Mouse (Mus musculus) limb, embryonic 10.5 days (tissue): ENCODE measurements at regions not wholly inside any gene's neighbourhood (a gene's known extent, or its start where the extent isn't known, plus 50 kb on each side); places are given as distances from the start of the nearest gene placed in this dataset.

ENCODE experiments used
- DNase-seq: peaks from one replicate; pipeline ENCODE4 v3.0.0-alpha.2; 2017; ENCODE audit warnings: low spot score
- H3K27ac ChIP-seq: fragments of 300-500 bp; sonication (generic); 2 replicates; pipeline ENCODE4 v1.5.1; 2016; ENCODE audit warnings: mild to moderate bottlenecking
- H3K27me3 ChIP-seq: fragments of 300-500 bp; sonication (generic); 2 replicates; pipeline ENCODE4 v1.6.1; 2016; ENCODE audit warnings: low read depth, mild to moderate bottlenecking; ENCODE audit not compliant: poor library complexity, severe bottlenecking
- H3K36me3 ChIP-seq: fragments of 300-500 bp; sonication (generic); 2 replicates; pipeline ENCODE4 v1.6.1; 2016; ENCODE audit warnings: mild to moderate bottlenecking, moderate library complexity
- H3K4me1 ChIP-seq: fragments of 300-500 bp; sonication (generic); 2 replicates; pipeline ENCODE4 v1.6.1; 2016
- H3K4me3 ChIP-seq: fragments of 300-500 bp; sonication (generic); 2 replicates; pipeline ENCODE4 v1.5.1; 2016; ENCODE audit warnings: mild to moderate bottlenecking, moderate library complexity
- H3K9me3 ChIP-seq: fragments of 300-500 bp; sonication (generic); replicated peaks from 2 replicates; pipeline ENCODE4 v1.6.1; 2016; ENCODE audit warnings: mild to moderate bottlenecking
- WGBS: fragments of 180-500 bp; shearing (Covaris S2); methylation state at CpG from one replicate; pipeline ENCODE4 v1.1.7; 2016; 5-methylcytosine and 5-hydroxymethylcytosine counted together

DNA sequence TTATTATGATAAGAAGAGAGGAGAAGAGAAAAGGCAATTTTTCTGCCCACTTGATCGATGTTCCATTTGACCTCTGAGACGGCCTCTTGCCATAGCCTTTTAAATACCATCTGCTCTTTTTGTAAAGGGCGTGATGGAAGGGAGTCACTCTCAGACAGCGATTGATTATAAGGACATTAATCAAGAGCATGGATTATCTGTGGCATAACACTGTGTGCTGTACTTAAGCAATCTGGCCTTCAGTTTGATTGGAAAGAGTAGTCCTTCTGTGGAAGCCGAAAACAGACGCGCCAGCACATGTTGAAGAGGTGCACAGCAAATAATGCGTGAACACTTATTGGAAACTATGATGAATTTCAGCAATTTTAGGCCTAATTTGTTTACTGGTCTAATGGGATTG lies 685.4 kb upstream of the Robo1 start:
- 79% methylated on average over 8 of the region's 8 CpGs for WGBS
- no peaks in the 10 kb centered on the region for H3K36me3 ChIP-seq
- no peak for DNase-seq

DNA sequence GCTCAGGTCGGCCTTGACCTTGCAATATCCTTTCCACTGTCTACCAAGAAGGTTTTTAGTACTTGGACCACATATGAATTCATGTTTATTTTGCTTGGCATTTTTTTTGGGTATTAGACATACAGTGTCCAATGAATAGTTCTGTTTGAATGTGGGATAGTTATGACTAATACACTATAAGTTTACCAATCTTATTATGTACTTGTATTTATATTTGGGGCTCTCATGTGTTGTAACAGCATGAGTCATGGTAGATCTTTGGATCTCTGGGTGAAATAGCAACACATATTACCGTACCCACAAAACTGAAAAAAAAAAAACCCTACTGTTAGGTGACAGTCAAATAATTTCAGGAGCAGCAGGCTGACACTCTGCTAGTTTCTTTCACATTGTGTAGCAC lies 667.7 kb upstream of the Robo1 start:
- no peak overlapping the region for H3K4me3 ChIP-seq
- no peak overlapping the region for H3K27ac ChIP-seq
- 93% methylated on average over 2 of the region's 2 CpGs for WGBS
- no peaks in the 10 kb centered on the region for H3K27me3 ChIP-seq
- no peak for DNase-seq
- H3K9me3 ChIP-seq, result no peaks in the 10 kb centered on the region
- no peaks in the 10 kb centered on the region for H3K36me3 ChIP-seq
- H3K4me1 ChIP-seq, result no peaks in the 10 kb centered on the region

More for the DNA sequence above, 685.4 kb upstream of the Robo1 start:
- no peak overlapping the region for H3K27ac ChIP-seq
- H3K27me3 ChIP-seq, result no peaks in the 10 kb centered on the region
- peaks cover 3% of the 10 kb centered on the region; the same call in 1 of the 2 replicates for H3K4me1 ChIP-seq
- H3K9me3 ChIP-seq, result no peaks in the 10 kb centered on the region
- H3K4me3 ChIP-seq, result no peak overlapping the region

DNA sequence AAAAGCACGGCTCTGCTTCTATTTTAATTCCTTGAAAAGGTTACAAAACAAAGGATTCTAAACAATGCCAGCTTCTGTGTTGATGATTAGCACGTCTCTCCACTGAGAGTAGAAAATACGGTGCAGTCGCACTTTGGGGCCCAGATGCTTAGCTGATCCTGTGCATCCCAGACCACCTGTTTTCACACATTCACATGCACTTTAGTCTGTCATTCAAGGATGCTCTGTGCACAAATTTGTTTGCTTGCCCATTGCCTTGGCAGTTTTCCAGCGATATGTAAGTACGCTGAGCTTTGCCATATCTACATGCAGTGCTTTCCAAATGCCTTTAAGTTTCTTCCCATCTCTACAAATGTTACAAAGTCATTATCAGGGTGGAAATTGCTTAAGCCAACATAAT lies 664.9 kb upstream of the Robo1 start:
- no peak for DNase-seq
- H3K4me3 ChIP-seq, result no peak overlapping the region
- no peaks in the 10 kb centered on the region for H3K27me3 ChIP-seq
- H3K27ac ChIP-seq, result no peak overlapping the region
- no peaks in the 10 kb centered on the region for H3K36me3 ChIP-seq
- H3K9me3 ChIP-seq, result no peaks in the 10 kb centered on the region
- H3K4me1 ChIP-seq, result no peaks in the 10 kb centered on the region
- 89% methylated on average over 6 of the region's 6 CpGs for WGBS

DNA sequence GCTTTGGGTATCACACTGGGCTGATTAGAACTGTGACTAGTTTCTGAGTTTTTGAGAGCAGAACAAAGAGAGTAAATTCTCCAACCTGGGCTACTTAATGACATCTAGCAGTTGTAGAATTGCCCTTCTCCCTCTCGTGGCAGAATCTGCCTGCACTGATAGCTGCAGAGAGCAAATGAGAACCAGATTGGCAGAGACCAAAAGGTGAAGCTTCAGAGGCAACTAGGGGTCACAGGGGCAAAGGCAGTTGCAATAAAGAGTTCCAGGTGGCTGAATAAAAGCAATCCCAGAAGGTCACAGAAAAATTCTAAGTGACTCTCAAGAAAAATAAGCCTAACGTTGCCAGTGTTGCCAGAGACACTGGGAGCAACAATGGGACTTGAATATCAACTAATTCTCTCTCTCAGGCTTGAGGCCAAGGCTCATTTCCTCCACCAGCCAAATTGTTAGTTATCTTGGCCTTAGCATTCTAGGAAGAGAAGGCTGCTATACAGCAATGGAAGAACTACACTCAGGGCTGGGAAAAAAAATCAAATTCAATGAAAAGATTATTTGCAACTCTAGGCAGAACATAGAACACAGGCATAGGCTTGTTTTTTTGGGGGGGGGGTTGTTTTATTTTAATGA lies 629.9 kb upstream of the Robo1 start:
- no peaks in the 10 kb centered on the region for H3K27me3 ChIP-seq
- H3K36me3 ChIP-seq, result no peaks in the 10 kb centered on the region
- peak; percentile 59 for DNase-seq
- WGBS, result 3% methylated on average over 2 of the region's 2 CpGs
- peaks cover 9% of the 10 kb centered on the region for H3K4me1 ChIP-seq
- H3K27ac ChIP-seq, result no peak overlapping the region
- H3K9me3 ChIP-seq, result no peaks in the 10 kb centered on the region
- H3K4me3 ChIP-seq, result no peak overlapping the region

DNA sequence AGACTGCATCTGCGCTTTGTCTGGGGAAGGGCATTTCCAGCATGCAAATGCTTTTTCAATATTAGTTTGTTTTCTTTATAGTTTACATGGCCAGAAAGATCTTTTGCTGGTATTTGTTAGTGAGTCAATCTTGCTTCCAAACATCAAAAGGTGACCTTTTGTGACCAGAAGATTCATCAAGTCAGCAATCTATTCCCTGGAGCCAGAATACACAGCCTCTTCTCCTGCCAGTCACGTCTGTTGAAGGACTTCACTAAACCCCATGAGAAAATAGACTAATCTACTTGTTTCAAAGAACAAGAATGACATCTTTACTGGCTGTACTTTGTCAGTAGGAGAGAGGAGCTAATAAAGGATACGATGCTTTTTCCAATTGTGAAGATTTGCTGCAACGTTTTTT lies 614.6 kb upstream of the Robo1 start:
- Histone ChIP-seq H3K4me1 (no peaks in the 10 kb centered on the region), H3K9me3 (no peaks in the 10 kb centered on the region)
- 31% methylated on average over 4 of the region's 4 CpGs for WGBS

DNA sequence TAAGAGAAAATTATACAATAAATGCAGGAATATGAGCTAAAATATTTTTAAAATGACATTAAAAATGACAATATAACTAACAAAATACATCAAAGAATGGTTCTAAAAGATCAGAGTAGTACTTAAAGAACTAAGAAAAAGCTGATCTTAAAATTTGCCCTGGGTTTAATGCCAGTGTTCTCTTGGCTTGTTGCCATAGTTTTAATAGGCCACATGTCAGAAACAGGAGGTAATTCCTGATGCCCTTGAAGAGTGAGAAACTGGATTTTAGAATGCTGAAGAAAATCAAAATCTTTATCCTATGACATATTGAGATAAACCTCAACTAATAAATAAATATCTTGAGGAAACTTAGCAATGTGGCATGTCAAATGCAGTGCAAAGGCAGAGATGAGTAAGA lies 602.3 kb upstream of the Robo1 start:
- DNase-seq, result no peak
- H3K27ac ChIP-seq, result no peak overlapping the region

More for the DNA sequence above, 614.6 kb upstream of the Robo1 start:
- DNase-seq, result no peak
- H3K27me3 ChIP-seq, result no peaks in the 10 kb centered on the region
- no peaks in the 10 kb centered on the region for H3K36me3 ChIP-seq
- H3K27ac ChIP-seq, result no peak overlapping the region
- H3K4me3 ChIP-seq, result no peak overlapping the region

DNA sequence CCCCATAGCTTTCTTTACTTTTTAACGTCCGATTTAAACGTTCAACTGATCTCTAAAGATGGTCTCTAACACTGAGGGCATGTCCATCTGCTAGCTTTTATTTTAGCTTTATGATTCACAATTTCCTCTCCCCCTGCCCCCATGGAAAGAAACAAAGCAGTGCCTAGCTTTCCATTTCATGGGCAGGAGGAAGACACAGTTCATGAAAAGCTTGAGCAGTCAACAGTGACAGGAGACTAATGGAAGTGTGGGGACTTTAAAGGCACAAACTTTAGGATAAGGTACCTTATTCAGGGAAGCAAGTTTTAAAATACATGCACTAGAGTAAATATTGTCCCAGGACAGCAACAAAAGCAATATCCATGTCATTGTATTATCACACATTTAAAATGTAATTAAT lies 598.4 kb upstream of the Robo1 start:
- Histone ChIP-seq H3K27ac (no peak overlapping the region), H3K9me3 (no peaks in the 10 kb centered on the region), H3K27me3 (no peaks in the 10 kb centered on the region), H3K4me3 (no peak overlapping the region), H3K36me3 (no peaks in the 10 kb centered on the region), H3K4me1 (no peaks in the 10 kb centered on the region)
- WGBS, result 96% methylated on average over 3 of the region's 3 CpGs
- DNase-seq, result no peak

More for the DNA sequence above, 602.3 kb upstream of the Robo1 start:
- no peaks in the 10 kb centered on the region for H3K9me3 ChIP-seq
- H3K36me3 ChIP-seq, result no peaks in the 10 kb centered on the region
- no peaks in the 10 kb centered on the region for H3K4me1 ChIP-seq
- no peak overlapping the region for H3K4me3 ChIP-seq
- H3K27me3 ChIP-seq, result no peaks in the 10 kb centered on the region

DNA sequence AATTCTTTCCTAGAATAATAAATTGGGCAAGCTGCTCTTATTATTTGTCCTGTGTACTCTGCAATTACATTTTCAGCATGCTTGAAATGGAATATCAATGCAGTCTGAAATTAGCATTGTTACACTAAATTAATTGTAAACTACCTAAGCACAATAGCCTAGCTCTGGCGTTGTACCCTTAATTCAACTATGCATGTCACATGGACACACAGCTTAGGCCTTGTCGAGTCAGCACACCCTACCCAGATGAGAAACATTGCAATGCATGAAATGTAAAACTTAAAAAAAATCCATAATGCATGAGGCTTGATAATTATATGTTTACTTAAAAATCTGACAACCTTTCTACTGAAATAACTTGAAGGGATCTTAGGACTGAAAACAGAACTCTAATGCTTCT lies 596.2 kb upstream of the Robo1 start:
- DNase-seq, result no peak
- Histone ChIP-seq H3K27me3 (no peaks in the 10 kb centered on the region), H3K4me1 (no peaks in the 10 kb centered on the region), H3K36me3 (no peaks in the 10 kb centered on the region), H3K4me3 (no peak overlapping the region), H3K9me3 (no peaks in the 10 kb centered on the region), H3K27ac (no peak overlapping the region)
- 82% methylated on average over 2 of the region's 2 CpGs for WGBS

DNA sequence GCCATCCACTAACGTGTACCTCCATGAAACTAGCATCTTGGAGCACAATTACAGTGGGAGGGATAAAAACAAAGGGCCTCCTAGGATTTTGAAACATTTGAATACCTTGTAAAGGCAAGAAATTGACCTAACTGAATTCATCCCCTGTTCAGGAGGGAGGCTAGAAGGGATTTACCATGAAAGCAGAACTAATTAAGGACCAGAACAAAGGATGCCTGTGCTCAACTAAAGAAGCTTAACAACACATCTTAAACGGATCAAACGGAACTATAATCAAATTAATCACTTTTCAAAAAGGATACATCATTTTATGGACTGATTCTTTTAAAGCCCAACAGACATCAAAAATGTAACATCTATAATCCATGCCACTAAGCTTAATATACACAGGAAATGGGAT lies 590.9 kb upstream of the Robo1 start:
- no peak for DNase-seq
- H3K4me1 ChIP-seq, result no peaks in the 10 kb centered on the region
- no peaks in the 10 kb centered on the region for H3K27me3 ChIP-seq
- 75% methylated on average over 3 of the region's 3 CpGs for WGBS
- H3K9me3 ChIP-seq, result no peaks in the 10 kb centered on the region
- no peak overlapping the region for H3K4me3 ChIP-seq
- H3K27ac ChIP-seq, result no peak overlapping the region
- H3K36me3 ChIP-seq, result no peaks in the 10 kb centered on the region

DNA sequence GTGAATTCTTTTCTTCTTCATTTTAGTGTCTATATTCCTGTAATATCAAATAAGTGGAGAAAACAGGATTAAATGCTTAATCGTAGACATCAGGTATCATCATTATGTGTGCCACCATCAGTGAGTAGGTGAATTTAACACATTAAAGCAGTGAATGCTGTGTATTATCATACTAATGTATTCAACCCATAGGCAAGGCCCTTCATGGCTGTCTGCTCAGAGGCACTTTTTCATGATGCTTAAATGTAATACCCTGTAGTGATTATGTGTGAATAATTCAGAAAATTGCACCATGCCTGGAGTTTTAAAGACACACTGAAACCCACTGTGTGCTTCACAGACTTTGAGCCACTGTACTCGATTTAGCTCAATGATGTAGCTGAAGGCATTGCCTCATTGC lies 583.2 kb upstream of the Robo1 start:
- no peak for DNase-seq
- WGBS, result 93% methylated on average over 2 of the region's 2 CpGs
- no peak overlapping the region for H3K4me3 ChIP-seq
- H3K27ac ChIP-seq, result no peak overlapping the region
- H3K4me1 ChIP-seq, result no peaks in the 10 kb centered on the region
- no peaks in the 10 kb centered on the region for H3K27me3 ChIP-seq
- no peaks in the 10 kb centered on the region for H3K36me3 ChIP-seq
- no peaks in the 10 kb centered on the region for H3K9me3 ChIP-seq

DNA sequence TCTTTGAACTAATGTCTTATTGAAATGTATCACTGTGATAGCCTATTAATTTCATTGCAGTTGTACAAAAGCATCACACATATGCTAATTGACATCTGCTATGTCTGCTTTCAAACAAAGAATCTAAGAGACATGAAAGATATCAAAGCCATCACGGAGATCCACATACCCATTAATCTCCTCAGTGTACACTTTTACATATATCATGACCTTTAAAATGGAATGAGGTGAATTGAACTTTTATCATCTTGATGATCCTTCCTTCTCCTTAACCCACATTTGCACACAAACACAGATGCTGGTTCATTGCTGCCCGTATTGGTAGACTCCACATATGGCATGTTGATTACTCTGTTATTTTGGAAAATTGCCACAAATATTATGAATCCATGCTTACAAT lies 570.2 kb upstream of the Robo1 start:
- H3K9me3 ChIP-seq, result no peaks in the 10 kb centered on the region
- 94% methylated on average over 2 of the region's 2 CpGs for WGBS
- H3K27ac ChIP-seq, result no peak overlapping the region
- no peak for DNase-seq
- no peaks in the 10 kb centered on the region for H3K4me1 ChIP-seq
- no peaks in the 10 kb centered on the region for H3K36me3 ChIP-seq
- no peaks in the 10 kb centered on the region for H3K27me3 ChIP-seq
- no peak overlapping the region for H3K4me3 ChIP-seq

DNA sequence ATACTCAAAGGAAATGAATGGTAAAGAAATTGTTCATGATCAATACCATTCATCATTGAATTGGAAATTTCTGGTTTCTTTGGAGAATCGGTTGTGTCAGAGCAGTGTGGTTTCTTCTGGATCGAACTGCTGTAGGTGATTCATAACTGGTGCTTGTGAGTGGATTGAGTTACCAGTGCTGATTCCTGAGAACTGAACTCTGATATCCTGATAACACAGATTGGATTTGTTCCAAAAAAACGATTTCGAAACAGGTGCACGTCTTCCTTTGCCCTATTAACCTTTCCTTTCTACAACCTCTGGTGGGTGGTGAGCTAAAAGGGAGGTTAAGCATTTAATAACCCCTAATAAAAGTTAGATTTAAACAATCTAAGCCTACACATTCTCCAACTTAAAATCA lies 569.0 kb upstream of the Robo1 start:
- Histone ChIP-seq H3K36me3 (no peaks in the 10 kb centered on the region), H3K4me1 (no peaks in the 10 kb centered on the region), H3K27ac (no peak overlapping the region), H3K4me3 (no peak overlapping the region), H3K27me3 (no peaks in the 10 kb centered on the region), H3K9me3 (no peaks in the 10 kb centered on the region)
- no peak for DNase-seq
- 94% methylated on average over 5 of the region's 5 CpGs for WGBS

DNA sequence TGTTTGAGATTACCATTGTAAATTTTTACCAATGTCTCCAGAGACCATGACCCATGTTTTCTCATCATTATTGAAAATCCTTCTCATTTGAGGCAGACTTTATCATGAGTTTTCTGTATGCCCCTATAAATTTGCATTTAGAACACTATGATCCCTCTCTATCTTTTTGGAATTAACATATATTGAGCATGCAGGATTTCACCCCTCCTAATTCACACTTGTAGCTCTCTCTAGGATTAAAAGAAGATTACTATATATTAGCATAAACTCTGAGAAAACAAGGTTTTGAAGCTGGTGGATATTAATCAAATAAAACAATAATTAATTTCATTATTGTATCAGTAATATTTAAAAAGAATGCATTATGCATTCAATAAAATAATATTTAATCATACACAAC lies 527.2 kb upstream of the Robo1 start:
- no peak for DNase-seq
- Histone ChIP-seq H3K4me3 (no peak overlapping the region), H3K36me3 (no peaks in the 10 kb centered on the region), H3K9me3 (no peaks in the 10 kb centered on the region), H3K27ac (no peak overlapping the region), H3K4me1 (no peaks in the 10 kb centered on the region), H3K27me3 (no peaks in the 10 kb centered on the region)

DNA sequence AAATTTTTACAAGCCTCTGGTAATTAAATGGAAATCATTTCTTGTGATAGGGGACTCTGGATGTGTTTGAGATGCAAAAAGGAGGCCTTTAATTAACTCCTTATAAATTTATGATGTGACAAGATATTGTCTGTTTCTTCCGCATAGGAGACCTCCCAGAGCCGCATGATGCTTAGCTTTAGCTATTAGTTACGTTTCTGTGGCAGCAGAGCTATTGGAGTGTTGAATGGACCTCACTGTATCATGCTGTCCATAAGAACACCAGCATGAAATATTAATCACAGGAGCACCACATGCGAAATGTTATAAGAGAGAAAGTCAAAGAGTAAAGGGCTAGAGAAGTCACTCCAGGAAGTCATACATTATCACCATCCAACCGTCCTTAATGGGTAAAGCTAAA lies 495.3 kb upstream of the Robo1 start:
- DNase-seq, result no peak
- Histone ChIP-seq H3K27ac (no peak overlapping the region), H3K36me3 (no peaks in the 10 kb centered on the region), H3K4me3 (no peak overlapping the region), H3K27me3 (no peaks in the 10 kb centered on the region), H3K4me1 (no peaks in the 10 kb centered on the region), H3K9me3 (no peaks in the 10 kb centered on the region)
- 82% methylated on average over 5 of the region's 5 CpGs for WGBS
